Mouse (Mus musculus) heart, postnatal 36 days (tissue): ENCODE data around the gene Ddhd1. TPM values are rescaled to one million over a fixed set of nuclear protein-coding genes. Genes with fewer than 3 reads are reported as not detected.
"Not testable (repeated sequence)": the region's sequence is repeated elsewhere in the genome, so short reads cannot be mapped to it uniquely, and the experiment has no call there.

ENCODE experiments used
- DNase-seq, 2 experiments: peaks; one replicate each; pipeline ENCODE4 v3.0.0; 2021 to 2022
- intact Hi-C: fragments of 180-260 bp; cut with DNase I; formaldehyde crosslinking; loops from one replicate; pipeline ENCODE4 v1.15.1; 2025
- total RNA-seq, 2 experiments: library from RNA; stranded (reverse); gene quantifications; 2 replicates each; pipeline ENCODE4 v1.2.3; 2021

The Ddhd1 gene
- total RNA-seq, 2 experiments from 2014 or later = 8.6 to 9.3 TPM

DNA sequence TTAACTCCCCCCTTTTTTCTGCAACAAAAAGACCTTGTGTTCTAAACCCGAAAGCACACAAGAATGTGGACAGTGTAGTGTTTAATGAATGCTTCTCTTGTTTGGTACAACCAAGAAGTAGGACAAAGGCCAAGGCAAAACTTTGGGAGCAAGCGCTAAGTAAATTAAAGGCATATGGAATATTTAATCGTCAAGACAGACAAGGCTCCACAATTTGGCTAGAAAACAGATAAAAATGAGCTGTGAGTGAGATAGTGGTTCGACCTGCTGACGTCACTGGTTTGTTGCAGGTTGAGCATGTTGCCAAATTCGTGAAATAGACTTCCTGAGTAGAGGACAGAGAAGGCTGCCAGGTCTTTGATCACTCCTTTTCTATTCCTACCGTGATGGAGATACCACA, 69.5 kb downstream of the Ddhd1 start:
- DNase-seq = no peak
- intact Hi-C loops = no loop called here

- no peak for DNase-seq
- intact Hi-C loops = no loop called here
Measured at GRCm38 (mm10) chr14:45587536-45587935, 70.4 kb downstream of the Ddhd1 start.

DNA sequence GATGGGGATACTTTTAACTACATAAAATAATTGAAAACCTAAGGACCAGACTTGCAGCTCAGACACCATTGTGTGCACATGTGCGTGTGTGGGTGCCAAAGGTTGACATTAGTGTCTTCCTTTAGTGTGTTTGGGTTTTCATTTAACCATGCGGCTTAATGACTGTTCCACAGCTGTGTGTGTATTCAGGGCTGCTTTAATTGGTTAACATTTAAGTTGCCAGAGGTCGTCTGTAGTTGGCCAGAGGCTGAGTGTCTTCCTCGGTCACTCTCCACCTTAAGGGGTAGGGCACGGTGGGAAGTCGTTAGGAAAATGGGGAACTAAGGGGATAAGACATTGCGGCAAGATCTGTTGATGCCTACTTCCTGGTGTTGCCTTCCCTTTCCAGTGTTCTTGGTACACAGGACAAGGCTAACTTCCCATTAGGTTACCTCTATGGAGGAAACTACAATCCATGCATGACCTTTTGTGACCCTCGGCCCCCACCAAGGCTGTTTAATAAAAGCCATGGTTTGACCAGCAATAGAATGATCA, 74.4 kb downstream of the Ddhd1 start:
- DNase-seq = no peak
- intact Hi-C loops = no loop called here

GRCm38 (mm10) chr14:45580923-45581827, 76.8 kb downstream of the Ddhd1 start:
- DNase-seq, intact Hi-C loops: not testable (repeated sequence)

DNA sequence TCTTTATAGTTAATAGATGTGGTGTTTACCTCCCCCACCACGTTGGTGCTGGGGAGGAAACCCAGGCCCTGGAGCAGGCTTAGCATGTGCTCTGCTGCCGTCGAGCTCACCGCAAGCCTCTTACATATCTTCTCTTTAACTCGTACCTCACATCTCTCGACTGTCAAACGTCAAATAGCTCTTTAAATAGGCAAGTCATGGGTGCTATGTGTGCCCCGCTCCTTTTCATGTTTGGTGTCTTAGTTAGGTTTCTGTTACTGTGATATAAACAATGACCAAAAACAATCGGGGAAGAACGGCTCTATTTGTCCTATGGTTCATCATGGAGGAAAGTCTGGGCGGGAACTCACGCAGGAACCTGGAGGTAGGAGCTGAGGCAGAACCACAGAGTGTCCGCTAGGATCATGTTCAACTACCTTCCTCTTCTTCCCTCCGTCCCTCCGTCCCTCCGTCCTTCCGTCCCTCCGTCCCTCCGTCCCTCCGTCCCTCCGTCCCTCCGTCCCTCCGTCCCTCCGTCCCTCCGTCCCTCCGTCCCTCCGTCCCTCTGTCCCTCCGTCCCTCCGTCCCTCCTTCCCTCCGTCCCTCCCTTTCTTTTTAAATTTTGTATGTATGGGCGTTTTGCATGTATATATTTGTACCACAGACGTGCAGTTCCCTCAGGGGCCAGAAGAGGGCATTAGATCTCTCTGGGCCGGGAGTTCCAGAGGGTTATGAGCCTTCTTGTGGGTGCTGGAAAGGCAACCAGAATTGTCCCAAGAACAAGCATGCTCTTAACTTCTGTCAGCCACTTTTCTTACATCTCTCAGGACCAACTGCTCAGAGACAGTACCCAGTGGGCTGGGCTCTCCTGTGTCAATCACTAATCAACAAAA, 91.6 kb downstream of the Ddhd1 start:
- intact Hi-C loops = loop anchor here (2.0 to 5.0 kb wide), 2 partner anchors 124 to 206 kb away; no protein-coding TSS in a partner anchor
- DNase-seq = peak; percentile 66 to 79

- intact Hi-C loops = loop anchor here (2.0 to 5.0 kb wide), 2 partner anchors 125 to 207 kb away; no protein-coding TSS in a partner anchor
- peak; percentile 51 to 55 for DNase-seq
Measured at GRCm38 (mm10) chr14:45565216-45566065, 92.5 kb downstream of the Ddhd1 start.

DNA sequence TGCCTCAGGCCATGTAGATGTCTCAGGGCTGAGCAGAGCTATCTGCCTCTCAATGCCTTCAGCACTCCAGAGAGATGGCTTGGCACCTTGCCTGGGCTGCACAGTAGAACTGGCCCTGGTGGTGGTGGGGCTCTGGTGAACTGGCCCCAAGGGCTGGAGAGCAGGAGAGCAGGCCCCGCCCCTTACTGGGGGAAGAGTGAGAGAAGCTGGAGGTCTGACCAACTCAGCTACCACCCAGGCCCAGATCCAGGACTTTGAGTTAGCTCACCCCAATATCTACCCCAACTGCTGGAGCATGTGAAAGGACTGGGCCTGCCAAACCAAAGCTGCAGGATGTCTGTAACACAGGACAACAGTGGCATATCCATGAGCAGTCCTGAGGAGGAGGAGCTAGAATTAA, 94.4 kb downstream of the Ddhd1 start:
- peak; percentile 55 to 62 for DNase-seq
- intact Hi-C loops = no loop called here

DNA sequence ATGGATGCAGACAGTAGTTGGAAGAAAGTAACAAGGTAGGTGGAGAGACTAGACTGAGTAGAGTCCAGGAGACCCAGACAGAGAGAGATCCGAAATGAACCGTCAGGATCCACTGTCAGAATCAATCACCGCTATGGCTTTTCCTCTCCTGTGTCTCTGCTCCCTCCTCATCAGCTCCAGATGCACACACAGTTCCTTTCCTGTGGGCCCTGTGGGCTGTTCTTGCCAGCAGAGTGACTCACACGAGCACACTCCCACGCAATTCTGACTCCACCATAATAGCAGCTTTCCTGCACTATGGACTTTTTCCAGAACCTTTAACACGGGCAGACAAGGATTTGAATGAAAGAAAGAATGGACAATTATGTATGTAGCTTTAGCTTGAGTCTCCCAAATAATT, 96.3 kb downstream of the Ddhd1 start:
- DNase-seq = peak; percentile 38 to 39
- intact Hi-C loops = no loop called here

DNA sequence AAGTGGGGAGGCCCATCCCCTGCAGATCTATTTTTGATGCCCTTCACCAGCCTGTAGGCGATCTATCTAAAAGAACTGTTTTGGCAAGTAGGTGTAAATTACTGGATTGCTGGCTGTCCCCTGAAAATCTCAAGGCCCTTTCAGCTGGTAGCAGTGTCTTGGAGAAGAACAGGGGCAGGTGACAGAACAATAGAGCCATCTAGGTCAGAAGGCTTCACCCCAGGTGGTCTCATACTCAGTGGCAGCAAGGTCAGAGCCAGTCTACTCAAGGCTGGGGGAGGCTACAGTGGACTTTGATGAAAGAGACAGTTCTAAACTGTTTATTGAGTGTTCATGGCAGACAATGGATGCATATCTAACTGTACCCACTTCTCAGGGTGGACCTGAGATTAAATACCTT, 98.9 kb downstream of the Ddhd1 start:
- DNase-seq = no peak
- intact Hi-C loops = loop anchor here (10.0 kb wide), 2 partner anchors 46 to 344 kb away; partner anchors contain the start of gene Gpr137c

- intact Hi-C loops = loop anchor here (10.0 kb wide), 2 partner anchors 50 to 340 kb away; partner anchors contain the start of gene Gpr137c
- DNase-seq = no peak
Measured at GRCm38 (mm10) chr14:45554336-45554735, 103.6 kb downstream of the Ddhd1 start.

DNA sequence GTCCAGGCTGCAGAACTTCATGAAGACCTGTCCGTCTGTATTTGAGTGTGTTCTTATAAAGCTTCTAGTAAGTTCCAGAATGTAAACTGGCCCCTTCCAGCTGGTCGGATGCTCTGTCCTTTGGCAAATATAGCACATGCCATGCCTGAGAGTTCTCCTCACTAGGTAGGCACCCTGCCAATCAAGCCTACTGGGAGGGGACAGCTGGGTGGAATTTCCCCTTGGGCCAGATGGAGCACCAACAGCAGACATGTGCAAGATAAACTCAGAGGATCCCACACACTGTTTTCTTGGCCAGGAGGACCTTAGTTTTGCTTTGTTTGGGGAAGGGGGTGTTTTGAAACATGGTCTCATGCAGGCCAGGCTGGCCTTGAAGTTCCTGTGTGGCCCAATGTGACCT, 104.1 kb downstream of the Ddhd1 start:
- intact Hi-C loops = loop anchor here (10.0 kb wide), 2 partner anchors 51 to 339 kb away; partner anchors contain the start of gene Gpr137c

DNA sequence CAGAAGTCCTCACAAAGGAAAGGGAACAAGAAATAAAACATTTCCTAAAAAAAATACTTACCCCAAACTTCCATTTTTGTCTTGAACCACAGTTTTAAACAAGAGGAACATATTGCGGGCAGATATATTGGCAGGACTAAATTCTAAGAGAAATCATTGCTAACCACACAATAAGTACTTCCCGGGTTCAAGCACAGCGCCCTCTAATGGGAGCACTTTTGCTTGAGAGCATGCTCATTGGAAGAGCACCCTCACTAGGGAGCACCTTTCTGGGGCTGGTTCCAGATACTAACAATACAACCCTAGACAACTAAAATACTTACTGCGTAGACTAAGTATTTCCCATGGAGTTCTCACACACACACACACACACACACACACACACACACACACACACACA, 105.5 kb downstream of the Ddhd1 start:
- no peak for DNase-seq
- intact Hi-C loops = loop anchor here (10.0 kb wide), 2 partner anchors 52 to 338 kb away; partner anchors contain the start of gene Gpr137c

More for the DNA sequence above, 104.1 kb downstream of the Ddhd1 start:
- DNase-seq = peak; percentile 61 to 70

DNA sequence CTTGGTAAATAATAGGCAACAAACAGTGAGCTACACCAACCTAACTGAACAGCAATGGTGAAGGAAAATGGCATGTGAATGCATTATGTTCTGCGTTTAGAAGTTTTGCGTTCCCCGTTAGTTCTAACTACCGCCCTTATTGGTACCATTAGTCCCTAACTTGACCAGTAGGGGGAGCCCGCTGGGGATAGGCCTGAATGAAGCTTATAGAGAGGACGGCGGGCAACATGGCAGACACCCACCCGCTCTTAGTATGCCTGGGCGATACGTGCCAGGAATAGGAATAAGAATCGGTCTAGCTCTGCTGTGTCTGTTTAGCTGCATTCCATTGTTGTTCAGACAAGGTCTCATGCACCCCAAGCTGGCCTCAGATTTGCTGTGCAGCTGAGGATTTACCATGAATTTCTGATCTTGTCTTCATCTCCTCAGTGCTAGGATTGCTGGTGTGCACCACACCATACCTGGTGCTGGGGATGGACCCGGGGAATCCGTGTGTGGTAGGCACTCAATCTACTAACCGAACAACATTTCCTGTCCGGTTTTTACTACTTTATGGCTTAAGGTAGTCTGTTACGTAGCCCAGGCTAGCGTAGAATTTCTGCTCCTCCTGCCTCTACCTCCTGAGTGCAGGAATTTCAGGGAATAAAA, 106.7 kb downstream of the Ddhd1 start:
- DNase-seq = no peak
- intact Hi-C loops = loop anchor here (10.0 kb wide), 2 partner anchors 54 to 336 kb away; partner anchors contain the start of gene Gpr137c

- peak; percentile 16 to 41 for DNase-seq
- intact Hi-C loops = loop anchor here (10.0 kb wide), 2 partner anchors 55 to 335 kb away; partner anchors contain the start of gene Gpr137c
Measured at GRCm38 (mm10) chr14:45550010-45550647, 107.8 kb downstream of the Ddhd1 start.

- intact Hi-C loops = no loop called here
- no peak for DNase-seq
Measured at GRCm38 (mm10) chr14:45548118-45548517, 109.8 kb downstream of the Ddhd1 start.

- intact Hi-C loops = no loop called here
- DNase-seq = no peak
Measured at GRCm38 (mm10) chr14:45544905-45545304, 113.0 kb downstream of the Ddhd1 start.

DNA sequence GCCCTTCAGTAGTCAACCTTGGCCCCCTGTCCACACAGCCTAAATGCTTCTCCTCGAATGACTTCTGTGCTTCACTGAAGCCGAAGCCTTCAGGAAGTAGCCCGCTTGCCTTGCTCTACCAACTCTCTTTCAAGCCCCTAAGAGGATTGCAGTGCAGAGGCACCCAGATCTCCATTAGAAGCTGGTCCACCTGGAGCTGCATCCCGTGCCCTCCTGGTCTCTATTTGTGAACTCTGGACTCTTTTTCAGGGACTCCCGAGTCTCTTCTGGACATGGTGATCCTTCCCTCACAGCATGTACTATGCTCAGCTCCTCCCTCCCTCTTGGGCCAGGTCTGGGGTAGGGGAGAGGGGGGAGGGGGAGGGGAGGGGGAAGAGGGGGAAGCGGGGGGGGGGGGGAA, 113.9 kb downstream of the Ddhd1 start:
- no peak for DNase-seq
- intact Hi-C loops = no loop called here
